Mouse (Mus musculus): ENCODE measurements at regions not wholly inside any gene's neighbourhood (a gene's known extent, or its start where the extent isn't known, plus 50 kb on each side); places are given as distances from the start of the nearest gene placed in this dataset.

DNA sequence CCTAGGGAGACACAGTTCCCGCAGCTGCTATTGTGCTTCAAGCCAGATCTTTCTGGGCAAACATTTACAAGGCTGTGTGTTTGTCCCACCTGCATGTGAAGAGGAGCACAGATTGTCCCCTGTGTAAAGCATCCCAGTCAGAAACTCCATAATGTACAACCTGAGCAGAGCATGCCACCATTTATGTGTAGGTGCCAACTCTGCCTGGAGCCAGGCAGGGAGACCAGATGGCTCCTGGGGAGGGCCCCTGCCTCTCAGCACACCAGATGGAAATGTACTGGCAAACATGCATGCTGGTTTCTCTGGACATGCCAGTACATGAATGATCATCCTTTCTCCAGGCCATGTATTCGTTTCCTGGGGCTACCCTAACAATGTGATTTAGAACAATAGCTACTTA is 98.6 kb upstream of the Foxp3 start:
- no peak for ATAC-seq

DNA sequence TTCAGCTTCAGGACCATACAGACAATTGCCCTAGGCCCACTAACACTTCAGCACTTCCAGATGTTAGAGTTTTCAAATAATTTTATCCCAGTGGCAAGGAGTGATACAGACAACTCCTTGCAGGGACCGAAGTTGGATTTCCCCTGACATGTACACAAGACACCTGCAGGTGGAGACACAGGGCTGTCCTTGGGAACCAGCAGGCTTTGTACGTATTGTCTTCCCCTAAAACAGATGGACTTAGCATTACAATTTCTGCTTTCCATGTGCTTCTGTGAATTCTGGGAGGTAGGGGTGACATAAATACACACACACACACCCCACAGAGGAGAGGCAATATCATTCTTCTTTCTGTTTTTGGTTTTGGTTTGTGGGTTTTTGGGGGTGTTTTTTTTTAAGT is 98.2 kb upstream of the Usp27x start:
- no peak for ATAC-seq

- no peak for ATAC-seq
Measured at GRCm38 (mm10) chrX:7469801-7470200, 94.2 kb upstream of the Usp27x start.

GRCm38 (mm10) chrX:7467985-7468384 is 92.4 kb upstream of the Usp27x start:
- ATAC-seq = no peak

DNA sequence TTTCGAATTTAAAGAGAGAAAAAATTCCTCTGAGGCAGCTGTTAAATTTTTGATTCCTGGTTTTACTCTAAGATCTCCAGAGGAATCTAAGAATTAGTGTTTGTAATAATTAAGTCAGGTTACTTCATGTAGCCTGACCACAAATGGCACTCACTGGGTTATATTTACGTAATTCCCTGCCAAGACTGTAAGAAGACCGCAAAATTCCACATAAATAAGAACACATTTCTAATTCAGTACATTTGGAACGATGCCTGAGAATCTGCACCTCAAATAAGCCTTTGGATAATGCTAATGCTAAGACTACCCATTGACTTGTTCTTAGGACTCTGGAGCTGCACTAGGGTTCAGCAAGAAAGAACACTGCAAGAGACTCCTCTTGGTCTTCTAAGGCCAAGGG is 81.2 kb upstream of the Usp27x start:
- ATAC-seq = no peak

DNA sequence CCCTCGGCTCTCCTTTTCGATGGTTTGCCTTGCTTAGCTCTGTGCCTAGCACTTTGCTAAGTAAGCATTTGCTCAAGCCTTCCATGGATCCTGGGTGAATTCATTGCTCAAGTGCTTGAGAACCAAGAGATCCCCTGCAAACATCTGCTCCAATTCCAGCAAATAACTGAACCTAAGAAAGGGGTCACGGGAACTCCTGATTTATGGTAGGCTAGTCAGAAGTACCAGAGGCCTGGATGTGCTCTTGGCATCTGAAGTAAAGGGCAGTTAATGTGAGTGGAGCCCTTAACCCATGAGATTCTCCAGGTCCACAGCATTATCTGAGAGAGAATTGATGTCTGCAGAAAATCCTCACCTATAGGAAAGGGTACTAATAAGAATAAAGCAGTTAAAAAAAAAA is 69.4 kb upstream of the Usp27x start:
- ATAC-seq = no peak

GRCm38 (mm10) chrX:7444583-7444982 is 69.0 kb upstream of the Usp27x start:
- no peak for ATAC-seq

- no peak for ATAC-seq
Measured at GRCm38 (mm10) chrX:7443996-7444421, 68.4 kb upstream of the Usp27x start.

GRCm38 (mm10) chrX:7435375-7436042 is 59.9 kb upstream of the Usp27x start:
- no peak for ATAC-seq

DNA sequence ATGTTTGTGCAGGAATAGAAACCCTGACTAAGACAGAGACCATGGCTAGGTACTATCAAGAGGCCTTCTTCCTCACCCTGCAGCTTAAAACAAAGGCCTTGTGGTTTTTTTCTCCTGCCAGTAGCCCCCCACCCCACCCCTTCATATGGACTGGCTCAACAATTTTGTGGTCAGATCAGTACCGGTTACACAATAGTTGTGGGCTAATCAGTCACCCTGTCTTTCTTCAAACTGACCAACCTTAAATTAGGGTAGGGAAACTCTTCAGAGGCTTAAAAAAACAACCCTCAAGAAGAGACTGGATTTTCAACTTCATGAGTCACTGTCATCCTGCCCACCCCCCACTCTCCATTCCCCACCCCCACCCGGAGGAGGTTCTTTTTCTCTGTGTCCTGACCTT is 58.6 kb upstream of the Usp27x start:
- no peak for ATAC-seq

- no peak for ATAC-seq
Measured at GRCm38 (mm10) chrX:7430456-7430855, 54.8 kb upstream of the Usp27x start.

DNA sequence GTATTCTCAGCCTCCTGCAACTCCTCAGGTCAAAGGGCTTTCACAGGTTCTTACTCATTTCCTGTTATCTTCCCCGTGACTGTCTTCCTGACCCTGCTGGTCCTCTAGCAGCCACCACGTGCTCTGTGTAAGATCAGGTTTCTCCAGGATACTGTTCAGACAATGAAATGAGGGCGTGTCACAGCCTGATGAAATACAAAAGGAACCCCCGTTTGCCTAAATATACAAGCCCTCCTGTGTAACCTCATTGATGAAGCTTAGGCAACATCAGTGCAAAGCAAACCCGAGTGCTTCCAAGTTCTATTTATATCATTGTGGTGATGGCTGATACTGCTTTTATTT is 53.9 kb upstream of the Usp27x start:
- ATAC-seq = peak; percentile 66

- ATAC-seq = peak; percentile 28
Measured at GRCm38 (mm10) chrX:7428621-7429523, 53.2 kb upstream of the Usp27x start.

Data from activated CD4-positive, CD25-positive, alpha-beta regulatory T cell, adult 4 months (primary cell).